Mouse (Mus musculus): ENCODE results near the gene Nxn.

DNA sequence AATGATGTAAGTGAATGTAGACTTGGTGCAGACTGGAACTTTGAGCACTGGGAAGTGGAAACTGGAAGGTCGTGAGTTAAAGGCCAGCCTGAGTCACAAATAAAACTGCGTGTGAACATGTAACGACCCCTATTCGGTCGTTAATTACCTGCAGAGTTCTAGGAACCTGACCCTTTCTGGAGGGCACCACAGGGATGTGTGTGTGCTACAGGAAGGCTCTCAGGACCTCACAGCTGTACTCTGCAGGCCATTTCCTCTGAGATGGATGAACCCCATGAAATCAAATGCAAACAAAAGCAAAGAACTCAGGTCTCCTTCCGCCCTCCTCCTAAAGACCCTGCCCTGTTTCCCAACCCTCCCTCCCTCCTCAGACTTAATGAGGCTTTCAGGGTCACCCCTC is 89.9 kb downstream of the Nxn start:
- TF ChIP-seq POLR2A (IDR thresholded peaks at IDR 0.05; ENCODE audit: low read depth, low read length) = no peak
- TF ChIP-seq CTCF (IDR thresholded peaks at IDR 0.05; ENCODE audit: extremely low read depth, insufficient read length, insufficient replicate concordance, low read depth, low read length) = no peak
